Mouse (Mus musculus) embryonic fibroblast, embryonic 13.5 days (primary cell): ENCODE measurements around the gene Hcn1.

Experiments
- CTCF ChIP-seq: IDR thresholded peaks from 2 replicates; pipeline ENCODE4 v1.5.1; 2011; ENCODE audit warnings: mild to moderate bottlenecking, control low read depth, low read length, moderate library complexity, borderline replicate concordance; ENCODE audit not compliant: insufficient read depth
- POLR2A ChIP-seq: IDR thresholded peaks from 2 replicates; pipeline ENCODE4 v1.6.1; 2011; ENCODE audit warnings: low read depth, mild to moderate bottlenecking, control low read depth, low read length, moderate library complexity

- TF ChIP-seq CTCF (no peak), POLR2A (no peak)
Observed at GRCm38 (mm10) chr13:118026510-118026909, 424.4 kb downstream of the Hcn1 start.
